Mouse (Mus musculus) midbrain, embryonic 14.5 days (tissue): ENCODE data around the gene Man2b1. TPM values are rescaled to one million over a fixed set of nuclear protein-coding genes. Genes with fewer than 3 reads are reported as not detected.

ENCODE experiments used
- ATAC-seq: fragments of 200-750 bp; cut with Nextera tagmentation; 2 replicates; pipeline ENCODE4 v1.8.0; 2017; ENCODE audit warnings: moderate number of reproducible peaks, moderate library complexity; ENCODE audit not compliant: low FRiP score, low TSS enrichment
- DNase-seq: peaks from one replicate; pipeline ENCODE4 v3.0.0-alpha.2; 2015
- H3K27ac ChIP-seq: fragments of 300-500 bp; sonication (generic); replicated peaks from 2 replicates; pipeline ENCODE4 v1.5.1; 2014; ENCODE audit warnings: mild to moderate bottlenecking, low read depth, low read length, moderate library complexity
- H3K27me3 ChIP-seq: fragments of 300-500 bp; sonication (generic); 2 replicates; pipeline ENCODE4 v1.6.1; 2014; ENCODE audit warnings: low read length, control low read depth, mixed read lengths; ENCODE audit not compliant: control insufficient read depth, insufficient read depth
- H3K36me3 ChIP-seq: fragments of 300-500 bp; sonication (generic); 2 replicates; pipeline ENCODE4 v1.6.1; 2014; ENCODE audit warnings: low read length, control low read depth; ENCODE audit not compliant: control insufficient read depth, insufficient read depth
- H3K4me1 ChIP-seq: fragments of 300-500 bp; sonication (generic); 2 replicates; pipeline ENCODE4 v1.6.1; 2014; ENCODE audit warnings: mild to moderate bottlenecking, antibody characterized with exemption, low read length, control low read depth; ENCODE audit not compliant: control insufficient read depth, insufficient read depth
- H3K4me2 ChIP-seq: fragments of 300-500 bp; sonication (generic); 2 replicates; pipeline ENCODE4 v1.6.1; 2014; ENCODE audit warnings: mild to moderate bottlenecking, low read length, moderate library complexity
- H3K4me3 ChIP-seq: fragments of 300-500 bp; sonication (generic); replicated peaks from 2 replicates; pipeline ENCODE4 v1.5.1; 2014; ENCODE audit warnings: low read depth, low read length
- H3K9ac ChIP-seq: fragments of 300-500 bp; sonication (generic); replicated peaks from 2 replicates; pipeline ENCODE4 v1.6.1; 2014; ENCODE audit warnings: mild to moderate bottlenecking, low read length, moderate library complexity
- H3K9me3 ChIP-seq: fragments of 300-500 bp; sonication (generic); 2 replicates; pipeline ENCODE4 v1.6.1; 2016; ENCODE audit warnings: low read length, control low read depth, mixed read lengths; ENCODE audit not compliant: control insufficient read depth
- WGBS: fragments of 180-500 bp; shearing (Covaris S2); extraction: QIAGEN DNeasy Blood & Tissue Kit; methylation state at CpG from one replicate; pipeline ENCODE4 v1.1.7; 2014; 5-methylcytosine and 5-hydroxymethylcytosine counted together
- polyA plus RNA-seq: library from polyadenylated mRNA; unstranded; fragments of >200 nt; fragmentation: Nextera tagmentation; extraction: Ambion mirVana; gene quantifications from 2 replicates; pipeline ENCODE4 v1.2.1, GENCODE M21; 2014

Gene Man2b1
- 13.3 and 17.2 TPM in 2 replicates for polyA plus RNA-seq

DNA sequence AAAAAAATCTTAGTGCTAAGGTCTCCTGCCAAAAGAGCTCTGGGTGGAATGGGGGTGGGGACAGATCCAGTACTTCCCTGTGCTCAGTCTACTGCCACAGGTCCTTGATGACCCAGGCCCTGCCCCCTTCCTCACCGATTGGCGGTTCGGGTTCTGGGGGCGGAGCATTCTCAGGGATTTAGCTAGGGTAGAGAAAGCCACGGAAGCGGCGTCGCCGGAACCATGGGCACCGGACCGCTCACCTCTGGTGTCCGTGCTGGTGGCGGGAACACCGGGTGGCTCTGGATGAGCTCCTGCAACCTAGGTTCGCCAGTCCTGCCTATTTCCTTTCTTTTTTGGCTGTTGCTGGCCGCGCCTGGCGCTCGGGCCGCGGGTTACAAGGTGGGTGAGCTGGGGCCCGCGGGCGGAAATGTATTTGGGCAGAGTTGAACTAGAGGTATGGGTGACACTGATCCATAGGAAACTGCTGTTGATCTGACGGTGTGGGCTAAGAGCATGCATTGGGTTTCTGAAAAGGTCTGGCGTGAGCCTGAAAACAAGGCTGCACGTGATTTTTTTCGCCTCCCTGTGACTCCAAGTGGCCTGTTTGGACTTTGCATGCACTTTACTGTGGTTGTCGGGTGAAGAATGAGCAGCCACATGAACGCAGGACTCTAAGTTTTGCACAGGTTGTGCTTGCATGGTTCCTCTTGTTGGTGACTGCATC, at the start of gene Man2b1:
Man2b1 (plus strand) TSS at position 163 of the 706 bp plus-strand sequence.
- peak within 1 kb of the TSS; percentile 61 for H3K9ac ChIP-seq
- under 1% methylated on average over 30 of the region's 30 CpGs for WGBS
- no peak within 1 kb of the TSS for H3K27ac ChIP-seq
- peaks cover 22% of the 10 kb centered on the region for H3K4me1 ChIP-seq
- ATAC-seq = peak; percentile 81
- H3K27me3 ChIP-seq = no peaks in the 10 kb centered on the region
- H3K36me3 ChIP-seq = peaks cover 11% of the 10 kb centered on the region
- no peaks in the 10 kb centered on the region for H3K9me3 ChIP-seq
- H3K4me3 ChIP-seq = peak within 1 kb of the TSS; percentile 59
- DNase-seq = peak; percentile 85
- H3K4me2 ChIP-seq = peak within 1 kb of the TSS; percentile 89

DNA sequence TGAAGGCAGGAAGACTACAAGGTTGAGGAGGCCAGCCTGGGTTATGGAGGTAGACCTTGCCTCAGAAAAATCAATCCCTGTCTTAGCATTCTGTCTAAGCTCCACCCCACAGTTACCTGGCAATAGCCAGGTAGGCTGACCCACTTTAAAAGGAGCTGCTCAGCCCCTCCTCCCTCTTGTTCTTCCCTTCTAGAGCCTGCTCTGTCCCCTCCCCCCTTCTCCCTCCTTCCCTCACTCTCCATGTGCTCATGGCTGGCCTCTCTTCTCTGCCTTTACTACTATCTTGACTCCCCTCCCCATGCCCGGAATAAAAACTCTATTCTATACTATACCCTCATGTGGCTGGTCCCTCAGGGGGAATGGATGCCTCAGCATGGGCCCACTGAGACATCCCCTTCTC, 49.2 kb upstream of the Man2b1 start:
- 68% methylated on average over 1 of the region's 1 CpGs for WGBS
- no peak for DNase-seq
- Histone ChIP-seq H3K4me1 (peaks cover 25% of the 10 kb centered on the region), H3K27me3 (no peaks in the 10 kb centered on the region), H3K27ac (no peak overlapping the region), H3K4me2 (no peak overlapping the region), H3K4me3 (no peak overlapping the region), H3K36me3 (peaks cover 46% of the 10 kb centered on the region), H3K9ac (no peak overlapping the region), H3K9me3 (no peaks in the 10 kb centered on the region)
- no peak for ATAC-seq

- peak overlapping the region; percentile 81 for H3K4me3 ChIP-seq
- no peak for ATAC-seq
- H3K4me2 ChIP-seq = peak overlapping the region; percentile 98
- H3K4me1 ChIP-seq = peaks cover 24% of the 10 kb centered on the region
- no peaks in the 10 kb centered on the region for H3K9me3 ChIP-seq
- peaks cover 39% of the 10 kb centered on the region for H3K36me3 ChIP-seq
- no peaks in the 10 kb centered on the region for H3K27me3 ChIP-seq
- no peak overlapping the region for H3K27ac ChIP-seq
- peak; percentile 89 for DNase-seq
- H3K9ac ChIP-seq = no peak overlapping the region
- 2% methylated on average over 13 of the region's 13 CpGs for WGBS
Measured at GRCm38 (mm10) chr8:85034764-85035163, 48.3 kb upstream of the Man2b1 start.

- Histone ChIP-seq H3K27me3 (no peaks in the 10 kb centered on the region), H3K36me3 (peaks cover 35% of the 10 kb centered on the region), H3K27ac (no peak overlapping the region), H3K9ac (no peak overlapping the region), H3K4me1 (peaks cover 24% of the 10 kb centered on the region), H3K4me2 (peak overlapping the region; percentile 98), H3K9me3 (no peaks in the 10 kb centered on the region), H3K4me3 (peak overlapping the region; percentile 81)
- WGBS = 7% methylated on average over 12 of the region's 12 CpGs
- no peak for DNase-seq
- no peak for ATAC-seq
Measured at GRCm38 (mm10) chr8:85035165-85035727, 47.8 kb upstream of the Man2b1 start.

DNA sequence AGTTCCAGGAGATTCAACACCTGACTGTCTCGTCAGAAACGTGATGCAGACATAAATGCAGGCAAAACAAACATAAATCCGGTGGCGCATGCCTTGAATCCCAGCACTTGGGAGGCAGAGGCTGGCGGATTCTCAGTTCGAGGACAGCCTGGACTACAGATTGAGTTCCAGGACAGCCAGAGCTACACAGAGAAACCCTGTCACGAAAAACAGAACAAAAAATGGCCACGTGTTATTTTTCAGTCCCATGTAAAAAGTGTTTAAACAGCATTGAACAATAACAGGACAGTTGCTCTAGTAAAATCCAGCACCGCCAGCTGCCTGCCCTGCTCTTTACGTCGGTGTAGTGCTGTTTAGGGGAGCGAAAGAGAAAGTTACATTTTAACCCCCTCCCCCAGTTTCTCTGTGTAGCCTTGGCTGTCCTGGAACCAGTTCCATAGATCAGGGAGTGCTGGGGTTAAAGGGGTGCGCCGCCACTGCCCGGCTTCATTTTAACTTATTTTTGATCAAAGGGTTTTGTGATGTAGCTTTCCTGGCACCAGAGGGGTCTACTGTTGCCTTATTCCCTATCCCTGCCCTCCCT, 47.3 kb upstream of the Man2b1 start:
- peaks cover 35% of the 10 kb centered on the region for H3K36me3 ChIP-seq
- no peaks in the 10 kb centered on the region for H3K27me3 ChIP-seq
- peak overlapping the region; percentile 65; the same call in 1 of the 2 replicates for H3K27ac ChIP-seq
- no peaks in the 10 kb centered on the region for H3K9me3 ChIP-seq
- DNase-seq (peak; percentile 29), ATAC-seq (no peak)
- H3K9ac ChIP-seq = peak overlapping the region; percentile 65
- H3K4me2 ChIP-seq = peak overlapping the region; percentile 98
- H3K4me3 ChIP-seq = peak overlapping the region; percentile 81
- H3K4me1 ChIP-seq = peaks cover 24% of the 10 kb centered on the region
- 1% methylated on average over 15 of the region's 15 CpGs for WGBS

- H3K27ac ChIP-seq = peak overlapping the region; percentile 65
- peaks cover 24% of the 10 kb centered on the region for H3K4me1 ChIP-seq
- H3K9ac ChIP-seq = peak overlapping the region; percentile 65
- H3K36me3 ChIP-seq = peaks cover 36% of the 10 kb centered on the region
- peak; percentile 46 for ATAC-seq
- H3K4me2 ChIP-seq = peak overlapping the region; percentile 98
- no peaks in the 10 kb centered on the region for H3K9me3 ChIP-seq
- WGBS = under 1% methylated on average over 9 of the region's 9 CpGs
- no peak for DNase-seq
- peak overlapping the region; percentile 81 for H3K4me3 ChIP-seq
- H3K27me3 ChIP-seq = no peaks in the 10 kb centered on the region
Measured at GRCm38 (mm10) chr8:85036381-85036717, 46.7 kb upstream of the Man2b1 start.

DNA sequence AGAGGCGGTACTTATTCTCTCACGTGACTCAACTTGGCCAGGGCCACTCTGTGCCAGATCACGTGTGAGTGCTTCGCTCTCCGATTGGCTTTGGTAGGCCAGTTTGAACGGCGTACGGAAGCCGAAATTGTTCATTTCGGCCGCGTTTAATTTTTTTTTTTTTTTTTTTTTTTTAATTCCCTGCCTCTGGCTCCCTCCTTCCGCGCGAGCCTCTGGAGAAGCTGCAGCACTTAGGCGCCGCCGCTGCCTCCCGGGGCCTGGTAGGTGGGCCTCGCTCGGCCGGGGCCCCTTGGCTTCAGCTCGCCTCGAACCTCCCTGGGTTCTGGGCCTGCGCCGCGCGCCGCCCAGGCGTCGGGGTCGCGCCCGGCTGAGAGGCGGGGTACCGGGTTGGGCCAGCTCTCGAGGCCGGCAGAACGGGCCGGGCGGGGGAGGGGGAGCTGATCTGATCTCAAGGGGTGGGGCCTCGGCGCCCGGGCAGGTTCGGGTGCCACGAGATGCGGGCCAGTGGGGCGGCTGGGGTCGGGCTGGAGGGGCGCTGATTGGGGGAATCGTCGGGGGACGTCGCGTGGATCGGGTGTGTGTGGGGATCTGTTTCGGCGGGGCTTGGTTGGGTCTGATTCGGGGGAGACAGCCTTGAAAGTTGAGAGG, 46.2 kb upstream of the Man2b1 start, which contains the start of gene Tnpo2:
Tnpo2 (plus strand) TSS at position 198 of the 648 bp plus-strand sequence.
- Histone ChIP-seq H3K4me2 (peak within 1 kb of the TSS; percentile 98), H3K36me3 (peaks cover 36% of the 10 kb centered on the region), H3K27me3 (no peaks in the 10 kb centered on the region), H3K9ac (peak within 1 kb of the TSS; percentile 87), H3K4me1 (peaks cover 24% of the 10 kb centered on the region), H3K9me3 (no peaks in the 10 kb centered on the region), H3K27ac (peak within 1 kb of the TSS; percentile 97), H3K4me3 (peak within 1 kb of the TSS; percentile 81)
- WGBS = under 1% methylated on average over 59 of the region's 59 CpGs
- peak; percentile 96 for DNase-seq
- ATAC-seq = peak; percentile 94

- Histone ChIP-seq H3K9me3 (no peaks in the 10 kb centered on the region), H3K36me3 (peaks cover 37% of the 10 kb centered on the region), H3K4me1 (peaks cover 24% of the 10 kb centered on the region), H3K9ac (peak overlapping the region; percentile 87), H3K27ac (peak overlapping the region; percentile 97), H3K4me3 (peak overlapping the region; percentile 81), H3K27me3 (no peaks in the 10 kb centered on the region), H3K4me2 (peak overlapping the region; percentile 98)
- DNase-seq (peak; percentile 75), ATAC-seq (peak; percentile 61)
- under 1% methylated on average over 14 of the region's 14 CpGs for WGBS
Measured at GRCm38 (mm10) chr8:85037366-85037680, 45.7 kb upstream of the Man2b1 start.
